Mouse (Mus musculus) megakaryocyte, embryonic 14.5 days (primary cell): ENCODE data around the gene Prickle1. TPM values are rescaled to one million over a fixed set of nuclear protein-coding genes. Genes with fewer than 3 reads are reported as not detected.

ENCODE experiments used
- H3K27me3 ChIP-seq: replicated peaks from 2 replicates; pipeline ENCODE3; 2012; ENCODE audit warnings: inconsistent platforms
- H3K36me3 ChIP-seq: replicated peaks from 2 replicates; pipeline ENCODE3; 2012; ENCODE audit warnings: low read length, inconsistent platforms, mixed read lengths
- H3K4me1 ChIP-seq: 2 replicates; pipeline ENCODE4 v1.6.1; 2012; ENCODE audit warnings: inconsistent platforms
- H3K4me3 ChIP-seq: replicated peaks from 2 replicates; pipeline ENCODE3; 2012; ENCODE audit warnings: moderate library complexity, mild to moderate bottlenecking, inconsistent platforms
- H3K9me3 ChIP-seq: 2 replicates; pipeline ENCODE4 v1.6.1; 2012; ENCODE audit warnings: inconsistent platforms
- FLI1 ChIP-seq: IDR thresholded peaks from 2 replicates; pipeline ENCODE4 v1.6.1; 2012; ENCODE audit warnings: low read length, inconsistent platforms, mixed read lengths
- GATA1 ChIP-seq: IDR thresholded peaks from 3 replicates; pipeline ENCODE4 v1.6.1; 2012; ENCODE audit warnings: mixed read lengths, low read length, inconsistent platforms, borderline replicate concordance
- polyA plus RNA-seq: library from polyadenylated mRNA; stranded (reverse); fragments of >175 nt; gene quantifications from 2 replicates; pipeline ENCODE4 v1.2.3, GENCODE M21; 2012; ENCODE audit warnings: low replicate concordance; ENCODE audit not compliant: insufficient read depth

Prickle1 gene
- polyA plus RNA-seq, 1 experiment: 0.81 TPM

DNA sequence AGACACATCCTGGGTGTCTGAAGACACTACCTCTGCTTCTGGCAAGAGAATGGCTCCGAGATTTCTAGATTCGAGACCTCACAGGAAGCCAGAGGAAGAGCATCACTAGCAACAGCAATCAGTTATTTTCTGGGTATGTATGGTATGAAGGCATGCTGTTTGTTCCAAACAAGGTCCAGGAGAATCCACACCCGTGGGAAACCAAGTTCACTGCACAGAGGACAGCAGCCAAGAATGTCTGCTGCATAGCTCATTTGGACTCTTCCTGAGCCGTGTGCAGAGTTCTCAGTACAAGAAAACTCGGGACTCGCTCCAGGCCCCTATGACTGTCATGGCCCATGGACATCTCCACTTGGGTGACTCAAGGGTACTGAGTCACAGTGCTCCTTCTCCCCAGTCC is 34.2 kb downstream of the Prickle1 start:
- peaks cover 12% of the 10 kb centered on the region for H3K36me3 ChIP-seq
- peaks cover 38% of the 10 kb centered on the region for H3K4me1 ChIP-seq
- H3K27me3 ChIP-seq: no peaks in the 10 kb centered on the region
- TF ChIP-seq GATA1 (no peak), FLI1 (no peak)
- no peaks in the 10 kb centered on the region for H3K9me3 ChIP-seq
- H3K4me3 ChIP-seq: no peak overlapping the region

DNA sequence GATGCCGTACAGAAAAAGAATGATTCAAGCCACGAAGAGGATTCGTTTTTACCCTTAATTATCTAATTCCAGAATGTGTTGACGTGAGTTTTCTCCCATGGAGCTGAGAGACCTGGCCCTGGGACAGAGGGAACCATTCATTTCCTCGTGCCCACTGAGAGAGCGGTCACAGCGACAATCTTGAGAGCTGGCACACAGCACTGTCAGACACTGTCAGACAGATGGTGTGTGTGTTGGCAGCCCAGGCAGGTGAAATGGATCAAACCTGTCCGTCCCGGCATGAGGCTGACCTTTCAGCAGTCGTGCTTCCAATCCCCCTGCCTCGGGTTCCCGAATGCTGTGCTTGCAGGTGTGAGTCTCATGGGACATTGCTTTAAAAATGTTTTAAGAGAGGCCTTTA is 37.3 kb downstream of the Prickle1 start:
- Histone ChIP-seq H3K9me3 (no peaks in the 10 kb centered on the region), H3K36me3 (peaks cover 9% of the 10 kb centered on the region), H3K27me3 (no peaks in the 10 kb centered on the region), H3K4me3 (no peak overlapping the region), H3K4me1 (peaks cover 38% of the 10 kb centered on the region)
- no peak for TF ChIP-seq FLI1
- no peak for TF ChIP-seq GATA1

DNA sequence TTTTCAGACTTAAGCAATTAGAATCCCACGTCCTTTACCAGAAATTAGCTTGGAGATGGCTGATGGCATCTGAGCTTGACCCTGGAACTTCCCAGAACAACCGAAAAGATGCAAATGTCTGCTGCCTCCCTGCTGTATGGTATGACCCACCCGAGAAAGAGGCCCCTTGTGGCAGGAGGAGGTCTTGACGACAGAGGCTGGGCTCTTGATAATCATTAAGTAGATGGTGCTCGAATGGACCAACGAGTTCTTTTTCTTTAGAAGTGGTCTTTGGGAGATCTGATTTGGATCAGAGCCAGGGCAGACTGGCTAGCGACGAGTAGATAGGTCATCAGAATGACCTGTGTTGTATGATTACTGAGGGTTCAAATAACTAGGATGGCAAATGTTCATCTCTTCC is 40.0 kb downstream of the Prickle1 start:
- TF ChIP-seq GATA1: no peak
- no peak for TF ChIP-seq FLI1
- H3K4me1 ChIP-seq: peaks cover 38% of the 10 kb centered on the region
- H3K4me3 ChIP-seq: no peak overlapping the region
- no peaks in the 10 kb centered on the region for H3K9me3 ChIP-seq
- no peaks in the 10 kb centered on the region for H3K27me3 ChIP-seq
- H3K36me3 ChIP-seq: peaks cover 7% of the 10 kb centered on the region

DNA sequence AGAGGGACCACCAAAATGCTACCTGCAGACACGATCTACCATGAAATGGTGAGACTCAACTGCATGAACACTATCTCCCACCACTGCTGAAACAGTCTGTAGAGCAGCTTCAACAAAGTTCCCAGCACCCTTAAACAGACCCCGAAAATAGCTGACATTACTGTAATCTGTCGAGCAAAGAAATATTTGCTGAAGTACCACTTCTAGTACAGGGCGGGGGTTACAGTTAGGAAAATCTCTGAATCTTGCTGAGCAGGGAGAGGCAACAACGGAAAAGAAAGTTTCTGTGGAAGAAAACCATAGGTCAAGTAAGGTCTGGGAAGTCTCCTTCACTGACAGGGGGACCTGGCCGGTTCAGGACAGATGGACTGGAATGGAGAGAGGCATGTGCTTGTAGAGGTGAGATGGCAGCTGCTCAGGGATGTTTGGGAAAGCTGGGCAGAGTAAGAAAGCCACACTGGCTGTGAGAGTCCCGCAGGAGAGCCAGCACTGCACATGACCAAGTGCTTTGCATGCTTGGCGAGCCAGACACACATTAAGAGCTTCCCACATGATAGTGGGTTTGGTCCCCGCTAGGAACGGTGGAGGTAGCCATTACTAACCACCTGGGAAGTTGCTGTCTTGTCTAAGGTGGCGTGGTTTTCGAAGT is 41.4 kb downstream of the Prickle1 start:
- no peaks in the 10 kb centered on the region for H3K27me3 ChIP-seq
- peaks cover 38% of the 10 kb centered on the region for H3K4me1 ChIP-seq
- TF ChIP-seq GATA1 (no peak), FLI1 (no peak)
- peaks cover 7% of the 10 kb centered on the region for H3K36me3 ChIP-seq
- no peak overlapping the region for H3K4me3 ChIP-seq
- H3K9me3 ChIP-seq: no peaks in the 10 kb centered on the region

DNA sequence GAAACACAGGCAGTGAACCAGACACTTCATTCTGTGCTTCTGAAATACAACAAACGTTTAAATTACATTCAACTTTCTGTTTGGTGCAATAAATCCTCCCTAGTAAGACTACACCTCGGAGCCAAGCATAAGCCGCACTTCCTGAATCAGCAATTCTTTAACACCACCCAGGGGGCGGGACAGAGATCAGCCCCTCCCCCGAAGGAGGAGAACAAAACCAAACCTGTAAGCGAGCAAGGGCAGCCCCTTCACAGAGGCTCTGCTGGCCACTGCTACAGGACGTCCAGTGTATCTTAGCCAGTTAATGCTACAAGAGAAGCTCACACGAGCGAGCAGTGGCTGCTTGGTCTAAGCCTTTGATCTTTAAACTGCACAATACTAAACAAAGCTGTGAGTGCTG is 43.5 kb downstream of the Prickle1 start:
- Histone ChIP-seq H3K9me3 (no peaks in the 10 kb centered on the region), H3K36me3 (no peaks in the 10 kb centered on the region), H3K4me3 (peak overlapping the region; percentile 86), H3K27me3 (no peaks in the 10 kb centered on the region), H3K4me1 (peaks cover 38% of the 10 kb centered on the region)
- TF ChIP-seq GATA1 (no peak), FLI1 (no peak)

DNA sequence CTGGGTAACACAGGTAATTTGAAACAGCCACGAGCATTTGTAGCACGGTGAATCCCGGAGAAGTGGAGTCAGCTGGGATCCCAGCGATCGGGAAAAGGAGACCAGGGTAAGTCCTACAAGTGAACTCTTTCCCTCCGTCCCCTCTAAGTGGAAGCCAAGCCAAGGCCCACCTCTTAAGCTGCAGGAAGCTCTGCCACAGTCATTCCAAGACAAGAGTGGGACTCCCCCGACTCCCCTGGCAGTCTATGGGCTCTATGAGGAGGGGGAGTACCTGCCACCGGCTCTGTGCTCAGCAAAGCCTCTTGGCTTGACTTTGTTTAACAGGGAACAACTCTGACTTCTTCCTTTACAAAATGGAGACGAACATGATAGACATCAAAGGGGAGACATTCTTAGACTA is 47.4 kb downstream of the Prickle1 start:
- TF ChIP-seq GATA1 (no peak), FLI1 (no peak)
- no peaks in the 10 kb centered on the region for H3K9me3 ChIP-seq
- no peaks in the 10 kb centered on the region for H3K36me3 ChIP-seq

DNA sequence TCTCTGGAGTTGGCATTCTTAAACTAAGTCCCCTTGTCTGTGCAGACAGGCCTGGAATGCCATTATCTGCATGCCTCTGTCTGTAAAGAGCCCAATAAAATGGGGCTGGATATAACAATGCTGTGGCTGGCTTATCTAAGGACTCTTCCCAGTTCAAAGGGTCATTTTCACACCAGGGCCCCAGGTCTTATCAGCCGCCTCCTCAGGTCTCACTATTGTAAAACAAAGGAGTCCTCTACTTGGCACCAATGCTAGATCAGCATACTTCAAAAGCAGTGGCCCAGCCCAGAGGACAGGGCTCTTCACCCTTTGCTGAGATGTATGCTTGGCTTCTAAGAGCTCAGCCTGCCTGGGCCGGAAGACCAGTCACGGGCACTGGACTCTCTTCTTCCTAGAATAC is 56.3 kb downstream of the Prickle1 start:
- peaks cover 34% of the 10 kb centered on the region for H3K4me1 ChIP-seq
- H3K4me3 ChIP-seq: no peak overlapping the region
- H3K27me3 ChIP-seq: no peaks in the 10 kb centered on the region
- TF ChIP-seq FLI1: no peak
- no peak for TF ChIP-seq GATA1
- no peaks in the 10 kb centered on the region for H3K9me3 ChIP-seq
- H3K36me3 ChIP-seq: peaks cover 3% of the 10 kb centered on the region

More for the DNA sequence above, 47.4 kb downstream of the Prickle1 start:
- Histone ChIP-seq H3K4me1 (peaks cover 32% of the 10 kb centered on the region), H3K4me3 (no peak overlapping the region), H3K27me3 (no peaks in the 10 kb centered on the region)

DNA sequence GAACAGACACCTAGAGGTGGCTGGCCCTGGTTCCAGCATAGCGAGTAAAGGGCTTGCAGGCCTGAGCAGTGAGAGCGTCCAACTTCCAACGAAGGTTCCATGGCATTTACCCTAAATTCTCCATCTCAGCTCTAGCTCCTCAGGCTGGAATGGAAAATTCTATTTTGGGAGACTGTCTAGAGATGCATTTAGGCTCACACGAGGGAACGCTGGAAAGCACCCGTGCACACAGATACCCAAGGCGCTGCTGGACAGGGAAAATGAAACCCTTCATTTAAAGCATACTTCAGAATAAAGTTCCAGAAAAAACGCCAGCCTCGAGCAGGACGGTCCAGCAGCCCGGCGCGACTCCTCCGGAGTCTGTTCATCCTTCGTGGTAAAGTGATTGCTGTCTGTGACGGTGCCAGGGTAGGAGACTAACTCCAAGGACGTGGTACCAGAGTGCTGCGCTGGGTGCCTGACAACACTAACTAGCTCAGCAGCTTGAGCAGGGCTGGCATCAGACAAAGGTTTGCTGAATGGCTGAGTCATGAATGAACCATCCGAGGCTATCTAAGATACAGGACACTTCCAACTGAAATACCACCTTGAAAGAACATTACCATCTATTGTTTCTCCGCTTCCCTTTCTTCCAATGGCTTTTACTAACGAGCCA is 57.0 kb downstream of the Prickle1 start:
- Histone ChIP-seq H3K36me3 (peaks cover 3% of the 10 kb centered on the region), H3K9me3 (no peaks in the 10 kb centered on the region), H3K4me3 (no peak overlapping the region), H3K4me1 (peaks cover 34% of the 10 kb centered on the region), H3K27me3 (no peaks in the 10 kb centered on the region)
- TF ChIP-seq GATA1: no peak

DNA sequence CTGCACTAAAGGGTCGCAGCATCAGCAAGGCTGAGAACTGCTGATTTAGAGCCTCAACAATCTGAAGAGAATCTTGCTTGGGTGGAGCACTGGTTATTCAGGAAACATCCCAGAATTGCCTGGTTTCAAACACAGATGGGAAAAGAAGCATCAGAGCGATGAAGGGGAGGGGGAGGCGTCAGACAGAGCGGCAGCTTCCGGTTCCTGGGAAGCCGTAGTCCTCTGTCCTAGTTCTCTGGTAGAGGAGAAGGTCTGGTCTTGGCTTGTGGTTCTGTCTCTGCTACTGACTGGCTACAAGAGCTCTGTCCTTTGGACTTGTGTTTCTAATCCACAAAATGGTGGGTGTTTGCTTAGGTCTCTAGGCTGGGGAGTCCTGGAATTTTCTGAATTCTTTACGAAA is 57.9 kb downstream of the Prickle1 start:
- Histone ChIP-seq H3K36me3 (peaks cover 3% of the 10 kb centered on the region), H3K9me3 (no peaks in the 10 kb centered on the region), H3K4me1 (peaks cover 36% of the 10 kb centered on the region), H3K4me3 (no peak overlapping the region), H3K27me3 (no peaks in the 10 kb centered on the region)
- TF ChIP-seq GATA1 (no peak), FLI1 (no peak)

DNA sequence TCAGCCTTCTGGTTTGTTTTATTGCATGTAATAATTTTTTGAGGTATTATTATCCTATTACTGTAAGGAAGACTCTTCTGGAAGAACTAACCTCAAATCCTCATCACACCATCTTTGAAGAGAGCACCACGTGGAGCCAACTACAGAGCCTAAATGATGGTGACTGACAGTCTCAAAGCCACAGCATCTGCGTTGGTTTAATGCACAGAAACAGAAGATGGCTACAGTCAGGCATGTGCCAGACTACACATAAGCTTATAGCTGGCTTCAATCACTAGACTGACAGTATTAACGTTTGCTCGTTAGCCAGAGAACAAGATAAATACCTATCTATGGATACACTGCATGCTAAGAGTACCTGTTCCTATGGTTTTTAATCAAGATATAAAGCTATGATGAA is 59.5 kb downstream of the Prickle1 start:
- peaks cover 3% of the 10 kb centered on the region for H3K36me3 ChIP-seq
- H3K27me3 ChIP-seq: no peaks in the 10 kb centered on the region
- H3K4me1 ChIP-seq: peaks cover 40% of the 10 kb centered on the region
- no peak for TF ChIP-seq GATA1
- TF ChIP-seq FLI1: no peak
- no peak overlapping the region for H3K4me3 ChIP-seq
- H3K9me3 ChIP-seq: no peaks in the 10 kb centered on the region

DNA sequence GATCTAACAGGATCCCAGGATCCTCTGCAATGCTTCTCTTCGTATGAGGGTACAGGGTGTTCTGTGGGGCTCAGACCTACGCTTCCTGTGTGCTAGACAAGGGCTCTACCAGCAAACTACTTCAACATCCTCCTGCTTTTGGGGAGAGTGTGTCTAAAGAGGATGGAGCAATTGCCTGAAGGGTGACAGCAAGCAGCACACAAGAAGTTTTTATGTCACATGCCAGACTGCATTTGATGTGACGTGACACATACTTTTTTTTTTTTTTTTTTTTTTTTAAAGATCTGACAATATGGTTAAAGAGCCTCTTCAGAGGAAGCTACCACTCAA is 65.0 kb downstream of the Prickle1 start:
- no peaks in the 10 kb centered on the region for H3K36me3 ChIP-seq
- H3K4me3 ChIP-seq: no peak overlapping the region
- H3K4me1 ChIP-seq: peaks cover 34% of the 10 kb centered on the region
- no peaks in the 10 kb centered on the region for H3K9me3 ChIP-seq
- TF ChIP-seq FLI1 (no peak), GATA1 (no peak)
- no peaks in the 10 kb centered on the region for H3K27me3 ChIP-seq
